Mouse (Mus musculus): Measurements from ENCODE around the gene Nepro.

Nepro gene

DNA sequence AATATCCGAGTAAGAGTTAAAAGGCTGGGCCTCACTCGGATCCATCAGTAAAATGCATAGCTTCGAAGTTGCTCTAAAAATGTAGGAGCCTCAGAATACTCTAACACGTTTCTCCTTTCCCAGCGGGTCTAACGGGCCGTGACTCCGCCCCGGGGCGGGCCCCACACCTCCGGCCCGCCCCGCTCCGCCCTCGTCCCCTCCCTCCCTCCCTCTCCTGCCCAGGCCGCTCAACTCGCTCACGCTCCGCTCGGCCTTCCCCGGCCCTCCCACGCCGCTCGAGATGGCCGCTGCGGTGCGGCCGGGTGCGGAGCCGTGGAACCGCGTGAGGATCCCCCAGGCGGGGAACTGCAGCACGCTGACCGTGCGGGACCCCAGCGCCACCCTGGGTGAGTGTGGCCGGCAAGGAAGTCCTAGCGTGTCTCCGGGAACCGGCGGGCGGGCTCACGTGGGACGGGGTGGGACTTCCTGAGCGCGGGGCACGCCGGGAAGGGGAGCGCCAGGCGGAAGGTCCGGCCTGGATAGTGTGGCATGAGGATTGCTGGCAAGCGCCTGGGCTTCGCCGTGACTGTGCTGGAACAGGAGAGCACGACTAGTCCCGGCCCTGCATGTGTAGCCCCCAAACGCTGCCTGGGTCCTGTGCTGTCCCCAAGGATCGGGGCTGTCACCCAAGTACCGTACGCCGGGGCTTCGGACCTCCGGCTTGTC lies at the start of gene Nepro:
Nepro (plus strand) TSS at position 219 of the 705 bp plus-strand sequence.
- DNase-seq, result peak; percentile 84 to 92

DNA sequence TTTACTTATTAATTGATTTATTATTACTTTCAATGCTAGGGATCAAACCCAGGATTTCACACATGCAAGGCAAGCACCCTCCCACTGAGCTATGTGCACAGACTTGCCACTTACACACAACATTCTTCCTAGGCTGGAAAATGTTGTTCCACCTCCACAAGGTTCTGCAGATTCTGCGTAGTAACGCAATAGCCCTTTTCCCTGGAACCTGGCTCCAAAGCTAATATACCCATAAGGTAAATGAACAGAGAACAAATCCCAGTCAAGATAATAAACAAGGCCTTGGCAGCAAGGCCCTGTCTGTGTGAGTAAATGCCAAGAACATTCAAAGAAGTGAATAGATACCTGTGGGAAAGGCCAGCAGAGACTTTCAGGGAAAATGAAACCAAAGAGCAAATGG lies 47.7 kb upstream of the Nepro start:
- no peak for DNase-seq

DNA sequence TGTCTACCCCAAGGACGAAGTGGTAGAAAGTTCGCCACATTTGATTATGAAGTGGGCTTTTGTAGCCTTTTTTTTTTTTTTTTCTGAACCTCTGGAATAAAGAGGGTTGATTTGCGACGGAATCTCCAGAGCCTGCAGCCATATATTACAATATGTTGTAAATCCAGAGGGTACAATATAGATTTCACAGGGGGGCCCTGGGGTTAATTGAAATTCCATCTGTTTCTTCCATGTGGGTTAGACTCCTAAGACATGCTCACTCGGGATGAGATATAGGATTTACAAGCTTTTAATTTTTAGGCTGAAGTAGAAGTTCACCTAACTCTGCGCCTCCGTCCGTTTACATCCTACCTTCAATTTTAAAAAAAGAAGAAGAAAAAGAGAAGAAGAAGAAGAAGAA lies 45.0 kb upstream of the Nepro start:
- DNase-seq, result no peak

DNA sequence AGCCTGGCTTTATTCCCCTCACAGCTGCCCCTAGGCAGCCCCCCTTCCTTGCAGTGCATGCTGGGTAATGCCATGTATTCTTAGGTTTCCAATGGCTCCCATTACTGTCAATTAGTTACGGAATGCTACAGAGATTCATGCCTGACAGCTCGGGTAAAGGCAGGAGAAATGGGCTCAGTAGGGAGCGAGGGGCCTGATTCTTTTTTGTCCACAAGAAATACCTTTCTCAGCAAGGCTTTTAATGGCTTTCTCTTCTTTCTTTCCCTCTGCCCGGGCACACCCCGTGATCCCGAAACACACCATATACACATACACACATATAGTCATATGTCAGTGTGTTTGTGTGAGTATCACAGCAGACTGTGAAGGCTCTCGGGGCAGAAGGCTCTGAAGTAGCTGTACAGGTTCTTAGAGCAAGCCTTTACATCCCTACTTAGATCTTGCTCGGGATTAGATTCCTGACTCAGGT lies 44.6 kb upstream of the Nepro start:
- no peak for DNase-seq

DNA sequence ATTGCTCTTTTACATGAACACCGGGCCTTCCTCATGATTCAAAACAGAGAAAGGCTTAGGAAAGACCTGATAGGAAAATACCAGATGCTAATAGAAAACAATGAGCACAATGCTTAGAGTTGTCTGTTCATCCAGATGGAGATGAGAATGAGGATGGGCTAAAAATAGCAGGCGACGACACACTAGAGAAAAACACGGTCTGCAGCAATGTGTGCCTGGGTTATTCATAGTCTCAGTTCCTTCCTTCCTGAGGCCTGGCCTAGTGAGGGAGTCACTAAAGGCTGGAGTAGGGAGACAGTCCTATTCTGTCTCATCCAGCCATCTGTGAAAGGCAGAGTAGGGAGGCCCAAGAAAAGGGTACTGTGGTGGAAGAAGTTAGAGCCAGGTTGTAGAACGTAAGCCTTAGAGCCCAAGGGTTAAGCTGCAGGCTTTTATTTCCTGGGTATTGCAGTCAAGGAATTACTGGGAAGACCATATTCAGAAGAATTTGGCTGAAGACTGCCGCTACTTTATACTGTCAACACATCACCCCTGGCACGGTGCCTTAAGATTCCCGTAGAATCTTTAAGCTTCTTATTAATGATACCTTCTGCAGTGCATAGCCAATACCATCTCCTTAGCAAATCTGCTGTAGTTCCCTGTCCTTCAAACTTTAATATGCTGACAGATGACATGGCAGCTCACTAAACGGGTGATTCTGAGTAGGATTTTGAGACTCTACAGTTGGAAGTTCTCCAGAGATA lies 43.2 kb upstream of the Nepro start:
- DNase-seq, result no peak

DNA sequence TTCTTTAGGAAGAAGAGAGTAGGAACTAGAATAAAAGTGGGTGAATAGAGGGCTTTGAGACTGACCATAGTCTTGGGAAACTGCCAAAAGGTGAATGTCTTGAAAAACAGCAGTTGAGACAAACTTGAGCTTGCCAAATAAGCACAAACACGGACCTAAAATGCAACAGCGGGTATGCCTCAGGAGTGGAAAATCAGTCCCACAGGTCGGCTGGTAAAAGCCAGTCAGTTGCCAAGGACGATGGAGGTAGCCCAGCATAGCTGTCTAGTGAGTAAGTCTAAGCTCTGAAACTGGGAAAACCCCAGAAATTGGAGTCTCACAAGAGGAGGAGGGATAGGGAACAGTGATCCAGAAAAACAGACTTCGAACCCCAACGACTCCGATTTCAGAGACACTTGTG lies 39.5 kb upstream of the Nepro start:
- no peak for DNase-seq

DNA sequence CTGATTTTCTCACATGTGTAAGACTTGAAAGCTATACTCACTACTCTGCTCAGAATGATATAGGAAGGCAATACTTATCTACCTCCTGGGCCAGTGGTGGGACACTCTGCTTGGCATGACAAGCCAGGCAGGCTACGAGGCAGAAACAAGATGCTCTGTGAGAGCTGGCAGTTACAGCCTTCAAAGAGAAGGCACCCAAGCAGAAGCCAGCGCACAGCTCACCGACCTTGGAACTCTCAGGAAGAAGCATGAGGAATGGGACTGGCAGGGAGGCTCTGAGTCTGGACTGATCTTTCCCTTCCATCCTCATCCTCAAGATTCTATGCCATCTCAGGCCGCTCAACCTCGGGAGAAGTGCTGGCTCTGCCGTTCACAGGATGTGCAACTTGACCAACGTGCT lies 38.7 kb upstream of the Nepro start:
- DNase-seq, result no peak

DNA sequence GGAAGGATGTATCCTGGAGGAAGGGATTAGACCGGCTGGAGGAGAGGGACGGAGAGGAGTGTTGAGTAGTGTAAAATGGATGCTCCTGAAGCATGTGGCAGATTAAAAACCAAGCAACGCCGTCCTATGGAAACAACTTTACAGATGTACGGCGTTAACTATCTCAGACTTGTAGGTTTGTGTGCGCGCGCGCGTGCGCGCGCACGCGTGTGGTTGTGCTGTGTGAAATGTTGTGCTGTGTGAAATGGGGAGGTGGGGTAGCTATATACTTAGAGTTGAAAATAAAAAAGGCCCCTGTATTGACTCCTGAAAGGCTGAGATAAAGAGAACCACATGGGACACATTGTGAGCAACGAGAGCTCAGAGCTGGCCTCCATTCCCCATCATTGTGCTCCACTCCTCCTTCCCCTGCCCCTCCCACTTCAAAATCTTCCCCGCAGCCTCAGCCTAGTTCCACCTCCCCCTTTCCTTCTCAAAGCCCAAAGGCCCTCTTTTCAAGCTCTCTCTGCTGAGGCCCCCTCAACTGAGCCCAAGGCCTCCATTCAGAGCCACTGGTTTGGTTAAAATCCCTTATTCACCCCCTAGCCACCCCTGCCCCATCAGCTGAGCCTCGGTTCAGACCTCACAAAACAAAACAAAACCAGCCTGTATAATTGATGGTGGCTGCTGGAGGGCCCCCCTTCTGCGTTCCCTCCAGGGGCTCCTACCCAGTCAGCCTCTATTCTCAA lies 36.9 kb upstream of the Nepro start:
- DNase-seq, result no peak

DNA sequence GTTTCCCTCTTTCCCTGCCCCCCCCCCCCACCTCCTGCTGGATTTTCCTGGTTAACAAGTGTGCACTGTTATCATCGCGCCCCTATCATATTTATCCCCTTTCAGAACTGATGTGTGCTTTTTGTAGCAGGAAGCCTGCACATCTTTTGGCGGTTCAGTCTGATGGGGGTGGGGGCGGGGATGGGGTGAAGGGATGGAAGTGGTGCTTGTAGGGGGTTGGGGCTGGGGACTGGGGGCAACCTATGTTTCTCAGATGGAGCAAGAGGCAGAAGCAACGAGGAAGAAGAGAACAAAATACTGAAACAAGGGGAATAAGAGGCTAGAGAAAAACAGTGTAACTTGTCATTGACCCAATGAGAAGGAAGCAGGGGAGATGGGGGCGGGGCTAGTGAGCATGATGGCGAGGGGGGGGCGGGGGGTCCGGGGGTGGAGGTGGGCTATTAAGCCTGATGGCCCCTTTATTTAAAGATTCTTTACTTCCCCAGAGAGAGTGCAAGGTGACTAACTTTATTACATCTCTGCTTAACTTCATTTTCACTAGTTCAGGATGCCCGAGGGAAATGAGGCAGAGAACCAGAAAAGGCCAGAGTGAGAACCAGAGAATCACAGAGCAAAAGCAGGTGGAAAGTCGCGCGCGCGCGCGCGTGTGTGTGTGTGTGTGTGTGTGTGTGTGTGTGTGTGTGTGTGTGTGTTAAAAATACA lies 36.2 kb upstream of the Nepro start:
- DNase-seq, result no peak

DNA sequence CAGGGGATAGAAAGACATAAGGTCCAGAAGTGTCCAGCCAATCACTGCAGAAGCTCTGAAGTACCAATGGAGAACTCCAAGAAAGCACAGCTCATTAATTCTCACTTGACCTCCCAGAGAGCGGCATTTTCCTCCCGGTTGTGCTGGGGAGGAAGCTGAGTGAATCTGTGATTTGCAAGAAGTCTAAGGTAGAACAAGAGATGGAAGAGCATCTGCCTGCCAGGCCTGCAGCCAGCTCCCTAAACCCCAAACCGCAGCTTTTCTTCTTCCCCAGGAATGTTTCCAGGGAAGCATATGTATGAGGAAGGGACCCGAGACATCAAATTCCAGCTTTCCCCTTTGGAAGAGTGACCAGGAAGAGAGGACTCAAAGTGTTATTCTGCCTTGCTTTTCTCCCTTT lies 35.6 kb upstream of the Nepro start:
- DNase-seq, result no peak

DNA sequence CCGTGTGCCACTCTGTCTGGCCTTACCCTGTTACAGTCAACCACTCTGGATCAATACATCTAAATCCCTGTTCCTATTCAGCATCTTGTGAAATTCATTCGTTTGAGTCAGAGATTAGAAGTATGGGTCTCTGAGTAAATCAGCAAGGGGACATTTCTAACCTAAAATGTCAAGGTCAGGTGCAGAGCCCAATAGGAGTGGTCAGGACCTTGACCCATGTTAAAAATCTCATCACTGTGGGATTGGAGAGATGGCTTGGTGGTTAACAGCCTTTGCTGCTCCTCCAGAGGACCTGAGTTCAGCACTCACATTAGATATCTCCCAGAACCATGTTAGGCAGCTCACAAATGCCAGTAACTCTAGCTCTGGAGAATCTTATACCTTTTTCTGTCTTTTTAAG lies 33.6 kb upstream of the Nepro start:
- no peak for DNase-seq

DNA sequence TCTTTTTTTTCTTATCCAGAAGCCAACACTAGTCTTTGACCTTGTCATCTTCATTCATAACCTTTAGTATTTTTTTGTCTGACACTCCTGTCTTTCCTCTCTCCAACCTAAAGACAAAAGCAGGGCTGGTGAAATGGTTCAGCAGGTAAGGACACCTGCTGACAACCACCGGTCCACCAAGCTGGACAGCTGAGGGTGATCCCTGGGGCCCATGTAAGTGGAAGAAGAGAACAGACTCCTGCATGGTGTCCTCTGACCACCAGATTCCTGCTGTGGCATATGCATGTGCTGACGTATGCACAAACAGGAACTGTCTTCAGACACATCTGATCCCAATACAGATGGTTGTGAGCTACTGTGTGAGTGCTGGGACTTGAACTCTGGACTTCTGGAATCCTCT lies 33.0 kb upstream of the Nepro start:
- no peak for DNase-seq

DNA sequence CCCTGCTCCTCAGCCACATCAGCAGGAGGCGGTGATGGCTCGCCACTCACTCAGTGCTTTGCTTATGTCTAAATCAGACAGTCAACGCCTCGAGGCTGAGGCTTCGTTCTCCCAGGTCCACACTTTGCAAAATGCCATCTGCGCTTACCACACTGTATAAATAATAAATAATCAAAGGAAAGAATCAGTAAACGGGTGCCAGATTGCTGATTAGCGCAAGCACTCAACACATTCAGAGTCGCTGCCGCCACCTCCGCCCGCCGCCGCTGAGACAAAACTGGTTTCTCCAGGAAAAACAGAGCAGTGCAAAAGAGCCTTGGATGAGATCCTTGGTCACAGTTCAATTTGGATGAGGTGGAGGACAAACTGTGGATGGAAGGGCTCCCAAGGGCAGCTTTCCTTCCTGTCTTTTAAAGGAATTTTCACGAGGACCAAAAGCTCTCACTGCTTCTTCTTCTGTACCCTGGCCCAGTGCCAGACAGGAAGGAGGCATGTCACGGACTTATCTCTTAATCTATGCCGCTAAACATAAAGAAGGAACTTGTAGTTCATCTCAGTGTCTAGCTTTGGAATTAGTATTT lies 32.5 kb upstream of the Nepro start:
- DNase-seq, result peak in 1 of 2 experiments; percentile 15

DNA sequence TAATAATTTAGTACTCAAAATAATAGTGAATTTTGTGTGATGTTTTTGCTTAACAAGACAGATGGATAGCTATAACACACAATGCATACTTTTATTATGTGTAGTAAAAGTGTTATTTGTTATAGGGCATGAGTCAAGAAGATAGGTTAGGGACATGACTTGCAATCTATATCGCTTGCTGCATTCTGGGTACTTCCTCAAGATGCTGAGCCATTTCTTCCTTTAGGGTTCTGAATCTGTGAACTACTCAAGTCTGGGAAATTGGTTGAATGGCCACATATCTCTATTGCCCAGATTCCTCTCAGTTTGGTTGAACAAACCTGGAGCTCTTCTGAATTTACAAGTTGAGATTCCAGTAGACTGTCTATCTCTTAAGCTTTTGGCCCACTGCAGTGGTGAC lies 31.6 kb upstream of the Nepro start:
- DNase-seq, result no peak

DNA sequence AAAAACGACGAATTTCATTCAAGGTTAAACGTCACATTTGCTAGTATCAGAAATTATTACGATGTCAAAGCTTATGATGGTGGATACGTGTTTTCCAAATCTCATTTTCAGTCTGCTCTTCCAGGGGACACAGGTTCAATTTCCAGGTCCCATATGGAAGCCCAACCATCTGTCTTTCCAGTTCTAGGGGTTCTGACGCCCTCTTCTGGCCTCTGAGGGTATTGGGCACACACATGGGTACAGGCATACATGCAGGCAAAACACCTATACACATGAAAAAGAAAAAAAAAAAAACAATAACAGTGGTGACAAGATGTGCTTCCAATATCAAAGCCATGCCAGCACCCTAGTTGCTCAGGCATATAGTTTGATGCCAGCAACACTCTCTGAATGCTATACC lies 30.4 kb upstream of the Nepro start:
- no peak for DNase-seq

DNA sequence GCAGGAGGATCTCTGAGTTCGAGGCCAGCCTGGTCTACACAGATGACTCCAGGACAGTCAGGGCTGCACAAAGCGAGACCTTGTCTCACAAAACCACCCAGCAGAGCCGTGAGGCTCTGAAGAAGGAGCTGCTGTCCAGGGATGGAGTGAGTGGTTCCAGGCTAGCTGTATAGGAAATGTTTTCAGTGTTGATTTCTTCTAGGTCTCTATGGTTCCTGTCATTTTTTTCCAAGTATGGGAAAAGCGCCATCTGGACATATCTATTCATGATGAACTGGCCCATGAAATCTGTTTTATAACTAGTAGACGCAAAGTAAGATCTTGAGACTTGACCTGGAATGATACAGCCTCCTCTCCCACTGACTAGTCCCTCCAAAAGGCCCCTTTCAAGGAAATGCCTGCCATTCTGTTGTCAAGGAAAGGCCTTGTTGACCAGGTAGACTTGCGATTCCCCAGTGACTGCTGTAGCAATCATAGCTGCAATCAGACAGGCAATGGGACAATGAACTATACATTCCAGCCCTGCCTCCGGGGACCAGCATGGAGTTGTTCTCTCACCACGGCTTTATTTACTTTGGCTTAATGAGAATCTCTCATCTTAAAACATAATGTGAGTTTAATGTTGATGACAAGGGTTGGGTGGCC lies 28.8 kb upstream of the Nepro start:
- DNase-seq, result no peak

DNA sequence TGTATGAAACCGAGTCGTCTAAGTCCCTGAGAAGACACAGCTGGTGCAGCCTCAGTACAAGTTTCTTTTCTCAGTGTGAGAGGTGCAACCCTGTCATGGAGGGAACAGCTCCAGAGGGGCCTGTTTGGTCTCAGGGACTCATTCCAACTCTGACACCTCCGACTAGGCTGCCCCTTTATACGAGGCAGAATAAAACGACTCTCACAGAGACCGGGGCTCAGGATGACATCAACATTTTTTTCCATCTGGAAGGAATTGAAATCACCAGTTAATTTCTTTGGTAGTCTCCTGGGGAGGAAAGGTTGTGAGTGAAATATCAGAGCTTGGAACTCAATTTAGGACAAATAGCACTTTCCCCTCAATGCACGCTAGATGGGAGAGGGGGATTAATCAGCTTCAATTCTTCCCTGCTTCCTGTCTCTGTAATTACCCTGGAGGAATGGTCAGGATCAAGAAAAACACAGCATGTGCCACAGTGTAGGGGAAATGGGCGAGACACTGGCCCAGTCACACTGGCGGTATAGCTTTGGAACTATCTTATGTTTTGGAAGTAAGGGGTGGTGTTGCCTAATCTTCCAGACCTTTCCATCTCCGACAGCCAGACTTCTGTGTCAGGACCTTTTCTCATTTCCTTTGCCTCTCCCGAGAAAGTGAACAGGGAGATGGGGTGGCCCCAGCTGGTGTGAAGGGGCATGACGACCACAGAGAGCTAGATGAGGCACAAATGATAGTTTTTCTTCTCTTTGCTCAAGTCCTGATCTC lies 28.1 kb upstream of the Nepro start:
- no peak for DNase-seq

DNA sequence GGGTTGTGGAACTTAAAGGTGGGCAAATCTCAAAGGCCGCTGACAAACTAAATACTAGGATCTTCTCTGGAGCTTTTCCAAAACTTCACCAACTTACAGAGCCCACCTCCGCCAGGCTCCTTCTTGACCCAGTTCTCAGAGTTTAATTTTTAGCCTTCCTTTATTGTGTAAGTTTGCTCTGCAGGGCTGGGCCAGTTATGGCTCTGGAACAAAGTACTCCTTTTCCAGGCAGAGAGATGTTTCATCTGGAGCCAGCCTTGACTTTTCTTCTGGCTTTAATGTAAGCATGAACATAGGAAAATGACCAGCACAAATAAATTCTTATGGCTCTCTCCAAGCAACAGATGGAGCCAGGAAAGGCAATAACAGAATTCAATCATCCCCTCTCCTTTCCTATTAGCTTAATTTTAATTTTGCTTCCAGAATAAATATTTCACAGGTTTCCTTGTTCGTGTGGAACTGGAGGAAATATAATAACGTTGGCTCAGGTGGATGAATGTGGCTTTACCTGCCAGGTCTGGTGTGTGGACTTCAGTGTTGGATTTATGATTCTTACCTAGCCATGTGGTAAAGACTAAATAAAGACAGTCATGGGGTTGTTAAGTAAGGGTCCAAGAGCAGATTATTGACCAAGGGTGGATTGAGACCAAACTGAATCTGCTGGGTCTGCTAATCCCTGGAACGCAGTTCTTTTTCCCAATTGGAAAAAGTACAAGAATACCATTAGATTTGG lies 26.5 kb upstream of the Nepro start:
- no peak for DNase-seq

DNA sequence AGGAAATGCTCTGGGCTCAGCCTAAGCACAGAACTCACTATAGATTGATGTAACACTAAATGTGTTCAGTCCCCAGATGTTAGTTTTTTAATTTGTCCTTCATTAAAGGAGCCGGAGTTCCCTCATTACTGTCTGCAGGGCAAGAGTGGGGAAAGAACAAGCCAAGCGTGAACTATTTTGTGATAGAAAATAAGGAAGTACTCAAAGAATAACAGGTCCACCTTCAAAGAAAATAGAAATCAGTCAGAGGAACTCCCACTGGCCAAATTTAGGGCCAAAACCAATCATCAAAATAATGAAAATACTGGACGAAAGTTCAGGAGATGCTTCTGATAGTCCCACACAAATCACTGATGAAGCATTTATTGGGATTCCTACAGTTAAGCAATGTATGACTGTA lies 22.9 kb upstream of the Nepro start:
- DNase-seq, result no peak

DNA sequence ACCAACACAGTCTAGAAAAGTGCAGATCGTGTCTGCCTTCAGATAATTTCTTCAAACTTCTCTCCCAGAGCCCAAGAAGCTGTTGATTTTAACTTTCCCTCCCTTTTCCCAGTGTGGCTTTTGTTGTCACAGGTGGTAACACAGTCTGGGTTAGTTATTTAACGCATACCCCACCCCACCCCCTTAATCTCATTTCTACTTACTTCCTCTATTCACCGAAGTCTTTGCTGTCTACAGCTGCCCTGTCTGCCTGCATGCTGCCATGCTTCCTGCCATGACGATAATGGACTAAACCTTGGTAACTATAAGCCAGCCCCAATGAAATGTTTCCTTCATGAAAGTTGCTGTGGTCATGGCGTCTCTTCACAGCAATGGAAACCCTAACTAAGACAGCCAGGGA lies 21.8 kb upstream of the Nepro start:
- DNase-seq, result no peak

DNA sequence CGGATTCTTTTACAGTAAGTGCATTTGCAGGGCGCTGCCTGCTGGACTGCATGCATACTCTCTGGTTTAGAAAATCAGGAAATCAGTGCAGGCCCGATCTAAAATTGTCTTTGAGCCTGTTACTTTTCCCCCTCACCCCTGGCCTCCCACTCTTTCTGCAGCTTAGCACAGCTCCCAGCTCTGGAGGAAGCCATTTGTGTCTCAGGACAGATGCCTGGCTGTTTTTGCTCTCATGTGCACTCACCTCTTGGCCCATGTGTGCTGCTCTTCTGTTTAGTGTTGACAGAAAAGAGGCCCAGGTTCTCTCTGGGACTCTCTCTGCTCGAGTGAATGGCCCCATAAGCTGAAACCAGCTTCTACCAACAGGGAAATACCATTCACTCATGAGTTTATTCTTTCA lies 20.6 kb upstream of the Nepro start:
- no peak for DNase-seq

Data from spleen, adult 18-20 months (tissue).